Mouse (Mus musculus) thymus, postnatal 14 days (tissue): ENCODE measurements around the gene Olfr857.
"Not testable (repeated sequence)": the region's sequence is repeated elsewhere in the genome, so short reads cannot be mapped to it uniquely, and the experiment has no call there.

Experiments
- DNase-seq: peaks from one replicate; pipeline ENCODE4 v3.0.0; 2021

Gene Olfr857

GRCm38 (mm10) chr9:19709133-19709532, at the start of gene Olfr857:
Gene Olfr857 (plus strand): TSS chr9:19709433.
- DNase-seq = no peak

GRCm38 (mm10) chr9:19690281-19690680, 19.0 kb upstream of the Olfr857 start:
- DNase-seq = no peak

GRCm38 (mm10) chr9:19691426-19691825, 17.8 kb upstream of the Olfr857 start:
- no peak for DNase-seq

- no peak for DNase-seq
Observed at GRCm38 (mm10) chr9:19692430-19692829, 16.8 kb upstream of the Olfr857 start.

- DNase-seq = not testable (repeated sequence)
Observed at GRCm38 (mm10) chr9:19694285-19694684, 14.9 kb upstream of the Olfr857 start.

GRCm38 (mm10) chr9:19694898-19695379, 14.3 kb upstream of the Olfr857 start:
- DNase-seq = not testable (repeated sequence)

- DNase-seq = not testable (repeated sequence)
Observed at GRCm38 (mm10) chr9:19704546-19704945, 4.7 kb upstream of the Olfr857 start.
